Mouse (Mus musculus): Measurements from ENCODE around the gene Hnf1a.
A peak's percentile ranks its signal among the peaks of the same experiment; 100 is the strongest.

Gene Hnf1a

DNA sequence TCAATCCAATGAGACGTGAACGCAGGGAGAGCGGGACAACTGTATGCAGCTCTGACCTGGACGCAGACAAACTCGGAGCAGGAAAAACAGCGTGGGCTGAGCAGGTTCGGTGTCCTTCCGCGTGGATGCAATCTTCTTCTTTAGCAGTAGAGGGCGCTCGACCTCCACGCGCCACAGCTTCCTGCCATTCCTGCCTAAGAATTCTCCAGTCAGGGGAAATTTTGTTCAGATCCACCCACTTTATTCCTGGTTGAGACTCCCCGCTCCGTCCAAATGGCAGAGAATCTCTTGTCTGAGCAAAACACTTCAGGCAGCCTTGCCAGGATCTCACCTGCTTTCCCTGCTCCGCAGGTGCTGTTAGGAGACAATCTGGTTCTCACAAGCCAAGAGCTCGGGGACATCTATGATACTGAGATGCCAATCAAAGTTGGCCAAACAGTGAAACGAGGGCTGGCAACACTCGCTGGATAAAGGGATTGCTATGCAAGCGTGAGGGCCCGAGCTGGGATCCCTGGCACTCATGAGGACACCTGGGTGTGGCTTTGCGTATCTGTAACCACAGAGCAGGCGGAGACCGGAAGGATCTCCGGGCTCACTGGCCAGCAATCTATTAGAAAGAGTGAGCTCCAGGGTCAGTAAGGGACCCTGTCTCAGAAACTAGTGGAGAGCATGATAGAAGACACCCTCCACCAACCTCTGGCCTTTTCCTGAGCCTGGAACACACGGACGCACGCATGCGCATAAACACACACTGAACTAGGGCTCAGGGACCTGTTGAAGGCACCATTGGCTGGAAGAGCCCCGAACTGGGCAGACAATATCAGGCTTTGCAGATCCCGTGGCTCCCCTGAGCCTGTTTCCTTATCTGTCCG lies 8.6 kb upstream of the Hnf1a start:
- DNase-seq (ENCODE audit: low spot score in 2 of 2), result peak; percentile 76 to 81

DNA sequence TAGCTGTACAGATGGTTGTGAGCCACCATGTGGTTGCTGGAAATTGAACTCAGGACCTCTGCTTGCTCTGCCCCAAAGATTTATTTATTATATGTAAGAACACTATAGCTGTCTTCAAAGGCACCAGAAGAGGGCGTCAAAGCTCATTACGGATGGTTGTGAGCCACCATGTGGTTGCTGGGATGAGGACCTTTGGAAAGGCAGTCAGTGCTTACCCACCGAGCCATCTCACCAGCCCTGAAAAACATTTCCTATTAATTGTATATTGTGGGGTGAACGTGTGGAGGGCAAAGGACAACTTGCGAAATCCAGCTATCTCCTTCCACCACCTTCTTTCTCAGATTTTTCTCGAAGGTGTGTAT lies 8.0 kb upstream of the Hnf1a start:
- DNase-seq (ENCODE audit: low spot score in 2 of 2), result peak in 1 of 2 experiments; percentile 12

GRCm38 (mm10) chr5:114978473-114978872 lies 7.6 kb upstream of the Hnf1a start:
- peak; percentile 7 to 14 for DNase-seq (ENCODE audit: low spot score in 2 of 2)

DNA sequence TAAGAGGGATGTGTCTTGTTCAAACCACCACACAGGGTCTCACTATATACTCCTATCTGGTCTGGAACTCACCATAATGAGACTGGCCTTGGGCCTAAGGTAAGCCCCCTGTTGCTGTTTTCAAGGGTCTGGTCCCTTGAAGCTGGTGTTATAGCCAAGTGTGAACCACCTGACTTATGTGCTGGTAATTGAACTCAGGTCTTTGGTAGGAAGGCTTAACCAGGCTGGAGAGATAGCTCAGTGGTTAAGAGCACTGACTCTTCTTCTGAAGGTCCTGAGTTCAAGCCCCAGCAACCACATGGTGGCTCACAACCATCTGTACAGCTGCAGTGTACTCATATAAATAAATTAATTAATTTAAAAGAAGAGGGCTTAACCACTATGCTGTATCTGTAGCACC lies 6.0 kb upstream of the Hnf1a start:
- no peak for DNase-seq (ENCODE audit: low spot score in 2 of 2)

GRCm38 (mm10) chr5:114973131-114973530 lies 2.2 kb upstream of the Hnf1a start:
- no peak for DNase-seq (ENCODE audit: low spot score in 2 of 2)

GRCm38 (mm10) chr5:114972201-114972600 lies 1.3 kb upstream of the Hnf1a start:
- DNase-seq (ENCODE audit: low spot score in 2 of 2), result no peak

DNA sequence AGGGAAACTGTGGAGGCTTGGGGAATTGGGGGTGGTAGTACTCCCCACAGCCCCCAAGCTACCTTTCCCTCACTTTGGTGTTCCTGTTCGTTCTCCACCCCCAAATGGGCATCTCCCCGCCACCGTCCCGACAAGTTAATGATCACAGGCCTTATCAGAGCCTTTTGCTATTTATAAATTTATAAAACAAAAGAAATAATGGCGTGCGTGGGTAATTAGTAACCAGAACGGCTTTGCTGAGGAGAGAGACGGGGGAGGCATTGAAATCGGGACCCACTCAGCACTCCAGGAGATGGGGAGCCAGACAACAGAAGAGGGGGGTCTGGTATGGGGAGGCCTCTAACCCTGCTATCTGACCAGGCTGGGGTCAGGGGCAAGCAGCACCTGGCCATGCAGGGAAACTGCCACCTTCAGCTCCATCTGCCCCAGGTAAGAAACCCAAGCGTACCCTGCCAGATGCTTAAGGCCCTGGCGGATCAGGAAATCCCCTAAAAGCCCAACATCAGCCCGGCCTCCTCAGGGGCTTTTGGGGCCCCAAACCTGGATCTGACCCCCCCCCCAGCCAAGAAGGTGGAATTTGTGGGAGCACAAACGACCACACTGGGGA lies 1.2 kb downstream of the Hnf1a start:
- no peak for DNase-seq (ENCODE audit: low spot score in 2 of 2)

DNA sequence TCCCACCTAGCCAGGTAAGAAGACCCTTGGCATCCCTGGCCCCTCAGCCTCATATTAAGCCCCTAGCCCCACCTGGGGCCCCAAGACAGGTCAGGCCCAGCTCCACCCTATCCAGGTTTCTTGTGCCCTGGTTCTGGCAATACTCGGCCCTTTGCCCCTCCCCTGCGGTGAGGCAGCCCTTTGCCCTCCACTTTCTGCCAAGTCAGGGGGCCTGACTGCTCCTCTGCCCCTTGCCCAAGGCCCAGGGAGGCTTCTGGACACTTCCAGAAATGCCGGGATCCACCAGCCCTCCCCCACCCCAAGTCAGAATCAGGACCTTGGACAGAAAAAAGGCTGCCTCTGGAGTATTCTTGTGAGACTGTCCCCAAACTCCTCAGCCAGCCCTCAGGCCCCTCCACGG lies 1.8 kb downstream of the Hnf1a start:
- no peak for DNase-seq (ENCODE audit: low spot score in 2 of 2)

DNA sequence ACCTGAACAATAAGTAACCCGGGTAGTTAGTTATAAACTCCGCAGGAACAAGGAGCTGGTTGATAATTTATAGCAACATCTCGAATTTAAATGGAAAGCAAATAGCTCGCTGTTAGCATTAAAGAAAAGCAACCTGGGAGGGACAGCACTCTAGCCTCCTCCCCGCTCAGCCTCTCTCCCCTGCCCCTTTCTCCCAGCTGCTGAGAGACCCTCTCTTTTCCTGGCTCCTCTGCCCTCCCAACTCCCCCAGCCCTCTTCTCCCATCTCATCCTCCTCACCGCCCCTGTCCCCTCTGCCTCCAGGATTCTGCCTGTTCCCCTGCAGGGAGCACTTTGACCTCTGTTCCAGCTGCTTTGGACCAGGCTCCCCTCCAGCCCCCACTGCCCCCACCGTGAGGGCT lies 2.2 kb downstream of the Hnf1a start:
- no peak for DNase-seq (ENCODE audit: low spot score in 2 of 2)

DNA sequence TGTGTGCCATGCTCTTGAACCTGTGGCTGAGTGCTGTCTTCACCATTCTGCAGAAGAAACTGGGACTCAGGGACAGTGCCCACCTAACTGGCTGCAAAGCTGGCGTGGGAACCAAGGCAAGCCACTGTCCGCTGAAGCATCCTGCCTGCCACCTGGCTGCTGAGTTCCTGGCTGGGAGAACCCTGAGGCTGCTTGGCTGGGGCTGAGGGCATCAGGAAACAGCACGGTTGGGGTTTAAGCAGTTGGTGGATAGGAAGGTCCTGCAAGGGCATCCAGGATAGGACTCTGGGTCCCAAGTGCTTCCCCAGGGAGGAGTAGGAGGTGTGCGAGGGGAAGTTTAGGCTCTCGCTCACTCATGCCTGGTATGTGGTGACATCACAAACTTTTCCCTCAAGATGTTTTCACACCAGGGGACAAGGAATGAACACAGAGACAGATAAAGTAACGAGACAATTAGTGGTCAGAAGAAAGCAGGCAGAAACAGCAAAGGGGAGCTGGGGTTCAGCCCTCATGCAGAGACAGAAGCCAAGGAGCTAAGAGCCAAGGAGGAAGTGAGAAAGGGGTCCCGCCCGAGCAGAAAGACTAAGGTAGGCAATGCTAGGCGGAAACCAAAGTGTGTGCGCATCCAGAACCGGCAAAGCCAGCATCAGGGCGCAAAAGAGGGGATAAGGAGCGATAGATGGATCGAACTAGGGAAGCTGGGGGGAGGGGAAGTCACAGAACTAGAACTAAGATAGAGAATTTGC lies 3.2 kb downstream of the Hnf1a start:
- no peak for DNase-seq (ENCODE audit: low spot score in 2 of 2)

DNA sequence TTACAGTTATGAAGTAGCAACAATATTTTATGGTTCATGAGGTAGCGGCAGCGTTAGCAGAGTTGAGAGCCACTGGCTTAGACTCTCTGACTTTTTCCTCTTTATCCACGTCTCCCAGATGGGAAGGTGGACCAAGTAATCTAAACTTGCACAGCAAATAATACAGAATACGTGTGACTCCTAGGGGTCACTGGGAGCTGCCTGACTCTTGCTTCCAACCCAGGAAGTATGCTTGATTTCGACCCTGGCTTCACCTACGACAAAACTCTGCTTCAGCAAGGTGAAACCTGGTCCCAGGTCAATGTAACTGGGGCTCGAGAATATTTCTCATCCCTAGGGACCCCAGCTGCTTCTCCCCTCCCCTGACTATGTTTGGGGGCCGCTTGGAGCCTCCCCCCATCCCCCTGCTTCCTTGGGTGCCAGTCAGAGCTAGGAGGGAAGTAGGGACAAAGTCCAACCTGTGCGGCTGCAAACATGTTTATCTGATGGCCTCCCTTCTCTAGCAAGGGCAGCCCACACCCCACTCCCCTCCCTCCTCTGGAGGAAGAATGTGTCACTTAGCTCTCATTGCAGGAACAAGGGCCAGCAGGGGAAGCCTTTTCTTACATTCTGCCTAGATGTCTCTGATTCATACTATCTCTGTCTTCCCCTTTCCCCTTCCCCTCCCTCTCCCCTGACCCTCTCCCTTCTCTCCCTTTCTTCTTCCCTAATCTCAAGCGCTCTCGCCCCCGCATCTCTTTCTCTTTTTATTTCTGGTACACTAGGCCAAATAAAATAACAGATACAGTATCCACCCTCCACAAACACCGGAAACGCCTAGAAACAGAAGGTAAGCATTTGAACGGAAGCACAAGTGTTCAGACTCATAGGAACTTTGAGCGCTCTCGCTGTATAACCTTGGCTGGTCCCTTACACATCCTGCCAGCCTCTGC lies 5.7 kb downstream of the Hnf1a start:
- DNase-seq (ENCODE audit: low spot score in 2 of 2), result no peak

DNA sequence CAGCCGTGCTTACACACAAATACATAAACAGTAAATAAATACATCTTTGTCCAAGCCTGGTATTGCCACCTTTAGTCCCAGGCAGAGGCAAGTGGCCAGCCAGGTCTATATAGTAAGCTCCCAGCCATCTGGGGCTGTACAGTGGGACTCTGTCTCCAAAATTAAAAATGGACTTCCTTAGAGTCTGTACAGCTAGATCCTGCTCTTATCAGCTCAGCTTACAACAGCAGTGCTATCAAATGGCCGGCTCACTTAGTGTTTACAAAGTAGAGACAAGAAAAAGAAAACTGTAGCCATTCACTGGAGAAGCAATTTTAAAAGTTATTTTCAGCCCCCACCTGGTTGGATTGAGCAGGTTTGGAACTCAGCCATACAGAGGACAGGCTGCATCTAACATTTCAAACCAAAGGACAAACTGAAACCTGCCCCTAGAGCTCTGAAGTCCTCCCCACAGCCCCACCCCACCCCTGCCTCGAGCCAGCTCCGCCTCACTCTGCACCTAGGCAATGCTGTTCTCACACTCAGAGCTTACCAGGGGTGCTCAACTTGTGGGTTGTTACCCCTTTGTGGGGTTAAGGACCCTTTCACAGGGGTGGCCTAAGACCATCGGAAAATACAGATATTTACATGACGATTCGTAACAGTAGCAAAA lies 6.5 kb downstream of the Hnf1a start:
- no peak for DNase-seq (ENCODE audit: low spot score in 2 of 2)

DNA sequence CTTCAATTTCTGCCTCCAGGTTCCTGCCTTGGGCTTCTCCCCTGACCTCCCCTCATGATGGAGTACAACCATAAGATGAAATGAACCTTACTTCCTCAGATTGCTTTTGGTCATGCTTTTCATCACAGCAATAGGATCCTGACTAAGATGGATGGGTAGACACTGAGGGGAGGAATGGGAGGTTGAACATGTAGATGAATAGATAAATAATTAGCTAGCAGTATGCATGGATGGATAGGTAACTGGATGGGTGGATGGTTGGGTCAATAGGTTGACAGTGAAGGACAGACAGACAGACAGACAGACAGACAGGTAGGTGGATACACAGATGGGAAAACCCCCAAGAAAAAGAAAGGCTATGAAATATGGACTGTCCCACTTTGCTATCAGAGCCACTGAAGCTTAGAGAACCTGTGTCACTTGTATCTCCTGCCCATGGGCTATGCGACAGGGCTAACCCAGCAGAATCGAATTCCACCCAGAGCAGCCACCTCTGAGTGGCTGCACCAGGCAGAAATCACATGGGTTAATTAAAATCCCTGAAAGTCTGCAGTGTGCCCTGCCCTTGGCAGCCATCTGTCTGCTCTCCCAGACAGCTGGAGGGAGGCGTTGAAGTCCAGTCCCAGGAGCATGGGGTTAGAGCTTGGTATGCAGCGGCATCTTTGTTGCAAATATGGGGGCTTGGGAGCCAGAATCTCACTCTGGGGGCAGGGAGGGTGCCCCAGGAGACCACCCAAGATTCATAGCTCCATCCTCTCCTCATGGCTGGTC lies 9.1 kb downstream of the Hnf1a start:
- DNase-seq (ENCODE audit: low spot score in 2 of 2), result no peak

DNA sequence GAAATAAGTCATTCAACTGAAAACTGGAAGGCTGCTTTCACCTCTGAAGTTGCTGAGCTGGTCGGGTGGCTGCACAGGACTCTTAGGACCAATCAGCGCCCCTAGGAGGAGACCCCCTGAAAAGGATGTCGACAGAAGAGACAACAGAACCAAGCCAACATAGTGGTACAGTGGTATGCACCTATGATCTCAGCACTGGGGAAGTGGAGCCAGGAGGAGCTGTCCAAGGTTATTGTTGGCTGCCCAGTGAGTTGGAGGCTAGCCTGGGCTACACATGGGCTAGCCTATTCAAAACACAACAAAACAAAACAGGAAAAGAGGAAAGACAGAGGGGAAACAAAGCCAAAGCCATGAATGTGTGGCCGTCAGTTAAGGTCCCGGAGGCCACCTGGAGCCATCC lies 12.8 kb downstream of the Hnf1a start:
- DNase-seq (ENCODE audit: low spot score in 2 of 2), result no peak

DNA sequence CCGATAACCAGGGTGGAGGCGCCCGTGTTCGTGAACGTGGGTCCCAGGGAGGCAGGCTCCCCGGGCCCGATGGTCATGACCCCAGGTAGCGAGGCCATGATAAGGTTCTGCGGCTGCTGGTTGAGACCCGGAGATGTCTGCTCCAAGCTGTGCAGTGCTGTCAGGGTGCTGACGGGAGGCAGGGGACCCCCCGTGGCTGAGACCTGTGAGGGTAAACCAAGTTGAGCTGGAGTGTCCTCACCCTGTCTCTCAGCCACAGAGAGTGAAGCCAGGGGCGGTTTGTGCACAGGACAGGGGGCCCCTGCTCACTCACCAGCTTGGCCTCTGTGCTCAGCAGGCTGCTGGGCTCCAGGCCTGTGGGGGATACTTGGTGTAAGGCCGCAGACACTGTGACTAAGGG lies 17.6 kb downstream of the Hnf1a start:
- no peak for DNase-seq (ENCODE audit: low spot score in 2 of 2)

DNA sequence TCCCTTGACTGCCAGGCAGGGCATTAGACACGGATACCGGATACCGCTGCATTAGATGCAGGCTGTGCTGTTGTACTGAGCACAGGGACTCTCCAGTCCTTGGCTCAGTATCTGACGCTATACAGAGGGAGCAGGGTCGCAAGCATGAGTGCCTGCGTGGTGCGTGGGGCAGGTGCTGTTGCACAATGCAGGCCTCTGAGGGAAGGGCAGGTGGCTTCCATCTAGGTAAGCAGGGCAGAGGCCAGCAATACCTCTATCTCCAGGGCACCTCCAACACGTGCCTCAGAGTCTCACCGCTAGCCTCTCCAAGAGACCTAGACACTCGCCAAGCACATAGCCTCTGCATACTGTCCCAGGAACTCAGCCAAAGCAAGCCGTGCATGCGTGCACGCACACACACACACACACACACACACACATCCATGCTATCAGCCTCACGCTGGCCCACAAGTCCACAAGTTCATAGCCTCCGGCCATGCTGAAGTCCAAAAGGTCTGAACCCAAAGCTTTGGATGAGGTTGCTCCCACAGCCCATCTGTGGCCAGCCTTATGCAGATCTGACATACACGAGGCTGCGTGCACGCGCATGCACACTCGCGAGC lies 19.5 kb downstream of the Hnf1a start:
- no peak for DNase-seq (ENCODE audit: low spot score in 2 of 2)

DNA sequence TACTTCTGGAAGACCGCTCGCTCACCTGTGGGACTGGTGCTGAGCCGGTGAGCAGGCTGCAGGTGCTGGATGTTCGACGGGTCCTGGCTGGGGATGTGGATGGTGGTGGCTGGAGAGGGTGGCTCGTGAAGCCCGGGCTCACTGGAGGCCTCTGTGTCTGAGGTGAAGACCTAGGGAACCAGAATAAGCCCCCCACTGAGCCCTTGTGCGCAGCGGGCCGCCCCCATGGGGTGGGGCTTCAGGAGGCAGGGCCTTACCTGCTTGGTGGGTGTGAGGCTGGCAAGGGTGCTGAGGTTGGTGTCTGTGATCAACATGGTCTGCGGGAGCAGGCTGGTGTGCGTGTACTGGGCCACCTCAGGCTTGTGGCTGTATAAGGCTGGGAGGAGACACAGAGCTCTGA lies 20.2 kb downstream of the Hnf1a start:
- DNase-seq (ENCODE audit: low spot score in 2 of 2), result no peak

- DNase-seq (ENCODE audit: low spot score in 2 of 2), result no peak
These were observed 21.1 kb downstream of the Hnf1a start for GRCm38 (mm10) chr5:114949812-114950211.

DNA sequence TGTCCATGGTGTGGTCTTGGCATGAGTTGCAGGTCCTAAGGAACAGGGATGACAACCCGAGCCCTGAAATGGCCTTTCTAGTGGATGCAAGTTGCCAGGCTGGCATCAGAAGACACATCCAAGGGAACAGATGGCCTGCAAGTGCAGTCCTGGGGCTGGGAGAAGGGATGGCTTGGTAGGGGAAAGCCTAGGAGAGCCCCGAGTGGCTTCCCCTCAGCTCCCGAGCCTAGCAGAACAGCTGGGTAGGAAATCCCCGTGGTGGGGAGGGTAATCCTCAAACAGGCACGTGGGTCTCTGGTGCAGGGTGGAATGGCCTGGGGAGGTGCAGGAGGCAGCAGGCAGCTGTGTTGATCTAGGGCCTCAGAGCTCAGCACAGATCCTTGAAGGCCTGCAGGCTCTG lies 21.6 kb downstream of the Hnf1a start:
- DNase-seq (ENCODE audit: low spot score in 2 of 2), result no peak

DNA sequence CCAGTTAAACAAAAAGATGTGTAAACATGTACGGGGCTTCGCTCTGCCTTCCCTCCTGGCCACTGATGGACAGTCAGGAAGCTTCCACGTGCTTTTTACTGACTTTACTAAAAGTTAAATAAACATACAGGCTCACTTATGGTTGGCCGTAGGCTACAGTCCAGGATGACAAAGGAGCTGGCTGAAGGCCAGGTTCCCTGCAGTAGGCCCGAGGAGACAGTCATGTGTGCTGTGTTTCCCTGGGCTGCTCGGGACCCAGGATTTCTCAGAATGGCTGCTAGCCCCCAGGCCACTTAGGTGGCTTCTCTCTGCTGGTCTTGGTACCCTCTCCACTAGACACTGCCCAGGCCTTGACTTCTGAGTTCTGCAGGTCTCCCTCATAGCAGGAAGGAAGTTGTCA lies 22.0 kb downstream of the Hnf1a start:
- DNase-seq (ENCODE audit: low spot score in 2 of 2), result peak in 1 of 2 experiments; percentile 30

All from frontal cortex, postnatal 36 days (tissue).